Mouse (Mus musculus): ENCODE results near the gene Slco3a1. TPM values are rescaled to one million over a fixed set of nuclear protein-coding genes. Genes with fewer than 3 reads are reported as not detected.

Slco3a1 gene
- polyA plus RNA-seq, 1 experiment = 5.8 TPM

GRCm38 (mm10) chr7:74337677-74338420 lies 216.7 kb downstream of the Slco3a1 start:
- H3K4me1 ChIP-seq (ENCODE audit: control insufficient read depth, insufficient read depth, low read length) = peaks cover 12% of the 10 kb centered on the region
- TF ChIP-seq POLR2A (IDR thresholded peaks at IDR 0.05; ENCODE audit: borderline replicate concordance, control insufficient read depth, low read depth, low read length) (no peak), CTCF (IDR thresholded peaks at IDR 0.05; ENCODE audit: control insufficient read depth, insufficient read depth, low read length) (no peak)
- H3K27ac ChIP-seq (ENCODE audit: control insufficient read depth, insufficient read depth, low read depth, low read length, poor library complexity) = no peak overlapping the region
- H3K4me3 ChIP-seq (replicated peaks; ENCODE audit: control insufficient read depth, low read depth, low read length) = no peak overlapping the region
- 73% methylated on average over 6 of the region's 6 CpGs for WGBS

- H3K4me1 ChIP-seq (ENCODE audit: control insufficient read depth, insufficient read depth, low read length) = peaks cover 1% of the 10 kb centered on the region; the same call in 1 of the 2 replicates
- H3K27ac ChIP-seq (ENCODE audit: control insufficient read depth, insufficient read depth, low read depth, low read length, poor library complexity) = no peak overlapping the region
- TF ChIP-seq POLR2A (IDR thresholded peaks at IDR 0.05; ENCODE audit: borderline replicate concordance, control insufficient read depth, low read depth, low read length) (no peak), CTCF (IDR thresholded peaks at IDR 0.05; ENCODE audit: control insufficient read depth, insufficient read depth, low read length) (no peak)
- 88% methylated on average over 3 of the region's 3 CpGs for WGBS
- H3K4me3 ChIP-seq (replicated peaks; ENCODE audit: control insufficient read depth, low read depth, low read length) = no peak overlapping the region
These were observed 222.3 kb downstream of the Slco3a1 start for GRCm38 (mm10) chr7:74332323-74332722.

DNA sequence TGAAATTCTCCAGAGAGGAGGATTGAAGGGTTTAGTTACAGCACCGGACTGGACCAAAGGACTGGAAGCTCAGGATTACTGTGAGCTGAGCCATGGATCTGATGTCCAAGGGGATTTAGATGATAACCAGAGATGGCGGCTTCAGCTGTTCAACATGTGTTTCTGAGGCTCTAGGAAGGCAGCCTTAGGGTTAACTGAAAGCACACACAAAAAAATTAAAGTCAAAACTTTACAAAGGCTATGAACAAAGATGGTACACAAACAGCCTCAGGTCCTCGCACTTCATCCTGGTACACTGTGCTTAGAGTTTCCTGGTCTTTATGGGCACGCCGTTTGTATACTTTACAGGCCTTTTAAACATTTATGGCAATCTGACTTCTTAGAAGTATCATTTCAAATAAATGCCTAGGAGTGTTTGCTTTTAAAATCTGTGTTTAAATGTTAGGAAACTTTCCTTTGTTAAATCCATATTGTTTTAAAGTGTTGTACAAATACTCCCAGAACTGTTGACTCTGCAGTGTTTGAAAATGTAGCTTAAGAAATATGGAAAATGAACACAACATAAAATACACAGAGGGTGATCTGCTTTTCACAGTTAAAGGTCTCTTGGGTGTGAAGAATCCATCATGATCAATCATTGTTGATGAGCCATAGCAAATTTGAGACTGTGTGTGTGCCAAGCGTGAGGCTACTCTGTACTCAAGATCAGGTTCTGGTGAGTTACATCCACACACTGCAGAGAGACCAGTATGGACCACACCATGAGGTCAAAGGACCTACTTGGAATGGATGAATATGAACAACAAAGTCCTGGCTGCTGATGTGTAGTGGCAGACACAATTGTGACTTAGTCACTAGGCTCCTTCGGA lies 223.5 kb downstream of the Slco3a1 start:
- peaks cover 1% of the 10 kb centered on the region; the same call in 1 of the 2 replicates for H3K4me1 ChIP-seq (ENCODE audit: control insufficient read depth, insufficient read depth, low read length)
- H3K27ac ChIP-seq (ENCODE audit: control insufficient read depth, insufficient read depth, low read depth, low read length, poor library complexity) = no peak overlapping the region
- WGBS = 87% methylated on average over 7 of the region's 7 CpGs
- H3K4me3 ChIP-seq (replicated peaks; ENCODE audit: control insufficient read depth, low read depth, low read length) = no peak overlapping the region
- TF ChIP-seq CTCF (IDR thresholded peaks at IDR 0.05; ENCODE audit: control insufficient read depth, insufficient read depth, low read length) (no peak), POLR2A (IDR thresholded peaks at IDR 0.05; ENCODE audit: borderline replicate concordance, control insufficient read depth, low read depth, low read length) (no peak)

- H3K4me3 ChIP-seq (replicated peaks; ENCODE audit: control insufficient read depth, low read depth, low read length) = no peak overlapping the region
- 86% methylated on average over 7 of the region's 7 CpGs for WGBS
- no peak overlapping the region for H3K27ac ChIP-seq (ENCODE audit: control insufficient read depth, insufficient read depth, low read depth, low read length, poor library complexity)
- peaks cover 1% of the 10 kb centered on the region; the same call in 1 of the 2 replicates for H3K4me1 ChIP-seq (ENCODE audit: control insufficient read depth, insufficient read depth, low read length)
- TF ChIP-seq POLR2A (IDR thresholded peaks at IDR 0.05; ENCODE audit: borderline replicate concordance, control insufficient read depth, low read depth, low read length) (no peak), CTCF (IDR thresholded peaks at IDR 0.05; ENCODE audit: control insufficient read depth, insufficient read depth, low read length) (no peak)
These were observed 224.3 kb downstream of the Slco3a1 start for GRCm38 (mm10) chr7:74330117-74330857.

- no peak overlapping the region for H3K27ac ChIP-seq (ENCODE audit: control insufficient read depth, insufficient read depth, low read depth, low read length, poor library complexity)
- peaks cover 1% of the 10 kb centered on the region; the same call in 1 of the 2 replicates for H3K4me1 ChIP-seq (ENCODE audit: control insufficient read depth, insufficient read depth, low read length)
- no peak for TF ChIP-seq POLR2A (IDR thresholded peaks at IDR 0.05; ENCODE audit: borderline replicate concordance, control insufficient read depth, low read depth, low read length)
- no peak for TF ChIP-seq CTCF (IDR thresholded peaks at IDR 0.05; ENCODE audit: control insufficient read depth, insufficient read depth, low read length)
- 5% methylated on average over 1 of the region's 1 CpGs for WGBS
- H3K4me3 ChIP-seq (replicated peaks; ENCODE audit: control insufficient read depth, low read depth, low read length) = no peak overlapping the region
These were observed 225.6 kb downstream of the Slco3a1 start for GRCm38 (mm10) chr7:74329004-74329403.

DNA sequence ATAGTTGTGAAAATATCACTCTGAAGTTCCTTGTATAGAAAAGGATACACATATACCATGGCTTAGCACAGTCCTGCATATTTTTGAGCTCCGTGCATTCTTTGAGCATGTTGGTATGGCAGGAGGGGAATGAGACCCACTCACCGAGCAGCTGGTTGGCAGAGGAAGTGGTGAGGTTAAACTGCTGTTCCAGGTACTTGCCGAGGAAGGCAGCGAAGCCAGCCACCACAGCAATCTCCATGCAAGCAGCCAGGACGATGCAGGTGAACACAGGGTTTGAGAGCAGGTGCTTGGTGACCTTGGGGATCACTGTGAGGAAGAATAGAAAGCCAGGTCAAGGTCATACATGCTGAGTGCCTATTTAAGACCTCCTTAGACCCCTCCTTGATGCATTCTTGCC lies 226.9 kb downstream of the Slco3a1 start:
- 38% methylated on average over 5 of the region's 5 CpGs for WGBS
- TF ChIP-seq POLR2A (IDR thresholded peaks at IDR 0.05; ENCODE audit: borderline replicate concordance, control insufficient read depth, low read depth, low read length) = no peak
- no peak for TF ChIP-seq CTCF (IDR thresholded peaks at IDR 0.05; ENCODE audit: control insufficient read depth, insufficient read depth, low read length)
- Histone ChIP-seq H3K27ac (ENCODE audit: control insufficient read depth, insufficient read depth, low read depth, low read length, poor library complexity) (no peak overlapping the region), H3K4me3 (replicated peaks; ENCODE audit: control insufficient read depth, low read depth, low read length) (no peak overlapping the region), H3K4me1 (ENCODE audit: control insufficient read depth, insufficient read depth, low read length) (peaks cover 1% of the 10 kb centered on the region; the same call in 1 of the 2 replicates)

- Histone ChIP-seq H3K4me3 (replicated peaks; ENCODE audit: control insufficient read depth, low read depth, low read length) (no peak overlapping the region), H3K4me1 (ENCODE audit: control insufficient read depth, insufficient read depth, low read length) (peaks cover 1% of the 10 kb centered on the region; the same call in 1 of the 2 replicates), H3K27ac (ENCODE audit: control insufficient read depth, insufficient read depth, low read depth, low read length, poor library complexity) (no peak overlapping the region)
- WGBS = 78% methylated on average over 8 of the region's 8 CpGs
- TF ChIP-seq CTCF (IDR thresholded peaks at IDR 0.05; ENCODE audit: control insufficient read depth, insufficient read depth, low read length) (no peak), POLR2A (IDR thresholded peaks at IDR 0.05; ENCODE audit: borderline replicate concordance, control insufficient read depth, low read depth, low read length) (no peak)
These were observed 229.5 kb downstream of the Slco3a1 start for GRCm38 (mm10) chr7:74325052-74325451.

Data from bone marrow, adult 2 months (tissue).